Mouse (Mus musculus) neural tube, embryonic 10.5 days (tissue): ENCODE results near the gene Myh7.
"Not testable (repeated sequence)": the region's sequence is repeated elsewhere in the genome, so short reads cannot be mapped to it uniquely, and the experiment has no call there.

Experiments used
- DNase-seq: peaks from one replicate; pipeline ENCODE4 v3.0.0-alpha.2; 2017; ENCODE audit warnings: low spot score; ENCODE audit errors: extremely low spot score

The Myh7 gene

GRCm38 (mm10) chr14:54968344-54968743 is 26.1 kb downstream of the Myh7 start:
- no peak for DNase-seq

- no peak for DNase-seq
Measured at GRCm38 (mm10) chr14:54967874-54968273, 26.6 kb downstream of the Myh7 start.

GRCm38 (mm10) chr14:54966320-54966977 is 28.0 kb downstream of the Myh7 start, which contains the start of gene Myh6:
TSS of gene Myh6 (minus strand) at chr14:54966927.
- no peak for DNase-seq

GRCm38 (mm10) chr14:54965631-54966030 is 28.8 kb downstream of the Myh7 start:
- no peak for DNase-seq

- no peak for DNase-seq
Measured at GRCm38 (mm10) chr14:54965044-54965443, 29.4 kb downstream of the Myh7 start.

DNA sequence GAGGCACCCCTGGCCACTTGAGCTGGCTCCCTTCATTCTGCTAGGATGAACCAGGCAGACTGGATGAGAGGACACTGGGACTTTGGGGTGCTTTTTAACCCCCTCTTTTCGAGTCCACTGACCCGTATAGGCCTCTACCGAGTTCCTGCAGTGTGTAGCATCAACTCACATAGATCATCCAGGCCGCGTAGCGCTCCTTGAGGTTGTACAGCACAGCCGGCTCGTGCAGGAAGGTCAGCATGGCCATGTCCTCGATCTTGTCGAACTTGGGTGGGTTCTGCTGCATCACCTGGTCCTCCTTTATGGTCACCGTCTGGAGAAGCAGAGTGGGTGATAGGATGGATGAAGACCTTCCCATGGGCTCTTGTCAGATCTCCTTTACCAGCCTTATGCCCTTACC is 30.7 kb downstream of the Myh7 start:
- no peak for DNase-seq

- no peak for DNase-seq
Measured at GRCm38 (mm10) chr14:54962714-54963113, 31.7 kb downstream of the Myh7 start.

DNA sequence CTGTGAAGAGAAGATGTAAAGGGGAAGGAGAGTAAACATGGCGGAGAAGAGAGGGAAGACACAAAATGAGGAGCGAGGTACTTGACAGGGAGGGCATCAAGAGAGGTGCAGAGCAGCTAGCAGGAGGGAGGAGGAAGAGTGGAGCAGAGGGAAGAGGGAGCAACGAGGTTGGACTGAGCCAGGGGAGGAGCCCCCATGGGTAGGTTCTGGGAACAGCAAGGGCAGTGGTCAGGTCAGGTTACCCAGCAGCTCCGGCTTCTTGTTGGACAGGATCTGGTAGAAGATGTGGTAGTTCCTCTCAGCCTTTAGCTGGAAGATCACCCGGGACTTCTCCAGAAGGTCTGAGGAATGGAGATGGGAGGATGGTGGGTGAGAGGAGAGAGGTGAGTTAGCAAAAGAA is 32.9 kb downstream of the Myh7 start:
- DNase-seq = no peak

- no peak for DNase-seq
Measured at GRCm38 (mm10) chr14:54960769-54961168, 33.7 kb downstream of the Myh7 start.

- DNase-seq = not testable (repeated sequence)
Measured at GRCm38 (mm10) chr14:54959853-54960613, 34.4 kb downstream of the Myh7 start.

GRCm38 (mm10) chr14:54959197-54959596 is 35.2 kb downstream of the Myh7 start:
- DNase-seq = no peak

DNA sequence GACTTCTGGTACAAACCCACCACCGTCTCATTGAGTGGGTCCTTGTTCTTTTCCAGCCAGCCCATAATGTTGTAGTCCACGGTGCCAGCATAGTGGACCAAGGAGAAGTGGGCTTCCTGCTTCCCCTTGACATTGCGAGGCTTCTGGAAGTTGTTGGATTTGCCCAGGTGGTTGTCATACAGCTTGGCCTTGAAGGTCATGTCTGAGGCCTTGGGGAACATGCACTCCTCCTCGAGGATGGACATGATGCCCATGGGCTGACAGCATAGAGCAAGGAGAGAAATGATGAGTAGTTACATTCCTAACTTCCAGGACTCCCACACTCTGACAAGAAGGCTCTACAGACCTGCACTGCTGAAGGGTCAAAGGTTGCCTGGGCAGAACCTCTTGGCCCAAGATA is 35.9 kb downstream of the Myh7 start:
- DNase-seq = no peak

DNA sequence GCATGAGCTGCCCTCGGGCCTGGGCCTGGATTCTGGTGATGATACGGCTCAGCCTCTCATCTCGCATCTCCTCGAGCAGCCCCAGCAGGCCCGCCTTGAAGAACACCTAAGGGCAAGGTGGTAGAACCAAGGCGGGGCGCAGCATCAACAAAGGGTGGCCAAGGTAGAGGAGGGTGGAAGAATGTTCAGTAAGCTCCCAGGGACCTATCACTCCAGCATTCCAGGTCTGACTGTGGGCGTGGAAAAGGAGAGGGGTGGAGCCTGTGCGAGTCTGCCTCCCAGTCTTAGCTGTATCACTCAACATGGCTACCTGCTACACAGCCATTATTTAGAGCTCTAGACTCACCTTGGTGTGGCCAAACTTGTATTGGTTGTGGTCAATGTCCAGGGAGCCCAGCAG is 37.9 kb downstream of the Myh7 start:
- DNase-seq = no peak

GRCm38 (mm10) chr14:54955481-54955880 is 38.9 kb downstream of the Myh7 start:
- no peak for DNase-seq

DNA sequence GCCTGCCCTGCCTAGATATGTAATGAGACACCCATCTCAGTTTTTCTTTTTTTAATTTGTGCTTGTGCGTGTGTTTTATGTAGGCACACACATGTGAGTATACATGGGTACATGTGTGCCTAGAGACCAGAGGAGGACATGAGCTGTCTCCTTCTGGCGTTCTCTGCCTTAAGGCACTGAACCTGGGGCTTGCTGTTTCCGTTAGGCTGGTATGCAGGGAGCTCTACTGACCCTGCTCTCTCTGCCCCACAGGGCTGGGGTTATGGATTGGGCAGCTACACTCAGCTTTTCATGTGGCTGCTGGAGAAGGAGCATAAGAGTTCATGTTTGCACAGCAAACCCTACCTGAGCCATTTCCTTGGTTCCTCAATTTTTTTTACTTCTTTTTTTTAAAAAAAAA is 40.0 kb downstream of the Myh7 start:
- DNase-seq = no peak

GRCm38 (mm10) chr14:54953664-54954206 is 40.7 kb downstream of the Myh7 start:
- DNase-seq = no peak

GRCm38 (mm10) chr14:54951587-54951986 is 42.8 kb downstream of the Myh7 start:
- no peak for DNase-seq

GRCm38 (mm10) chr14:54950493-54950892 is 43.9 kb downstream of the Myh7 start:
- no peak for DNase-seq

DNA sequence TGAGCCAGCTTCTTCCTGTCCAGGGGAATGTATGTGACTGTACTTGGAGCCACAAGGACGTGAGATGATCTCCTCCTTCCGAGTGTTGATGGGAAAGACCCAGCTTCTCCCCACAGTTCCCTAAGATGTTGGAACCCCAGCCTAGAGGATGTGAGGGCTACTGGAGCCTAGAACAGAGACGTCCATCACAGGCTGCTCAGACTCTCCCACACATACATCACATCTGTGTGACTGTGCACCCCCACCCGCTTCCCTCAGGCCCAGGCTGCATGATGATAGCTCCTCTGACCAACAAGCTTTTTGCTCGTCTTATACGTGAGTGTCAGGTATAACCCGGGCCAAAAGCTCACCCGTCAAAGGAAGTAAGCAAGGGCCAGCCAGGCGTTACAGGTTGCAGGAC is 45.6 kb downstream of the Myh7 start:
- DNase-seq = no peak

GRCm38 (mm10) chr14:54947008-54947407 is 47.4 kb downstream of the Myh7 start:
- not testable (repeated sequence) for DNase-seq

- DNase-seq = no peak
Measured at GRCm38 (mm10) chr14:54945975-54946704, 48.3 kb downstream of the Myh7 start.

DNA sequence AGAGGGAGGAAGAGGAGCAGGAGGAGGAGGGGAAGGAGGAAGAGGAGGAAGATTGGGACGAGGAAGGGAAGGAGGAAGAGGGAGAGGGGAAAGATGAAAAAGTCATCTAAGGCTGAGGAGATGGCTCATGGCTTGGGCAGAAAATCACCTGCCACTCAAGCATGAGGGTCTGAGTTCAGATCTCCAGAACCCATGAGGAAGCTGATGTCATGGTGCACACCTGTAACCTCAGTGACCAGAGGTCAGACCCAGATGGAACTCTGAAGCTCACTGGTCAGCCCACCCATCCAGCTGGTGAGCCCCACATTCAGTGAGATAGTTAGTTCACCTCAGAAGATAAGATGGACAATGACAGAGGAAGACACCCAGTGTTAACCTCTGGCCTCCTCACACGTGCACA is 49.5 kb downstream of the Myh7 start:
- DNase-seq = no peak
